Mouse (Mus musculus): ENCODE data around the gene Timm8a1.
"Not testable (repeated sequence)": the region's sequence is repeated elsewhere in the genome, so short reads cannot be mapped to it uniquely, and the experiment has no call there.

The Timm8a1 gene

GRCm38 (mm10) chrX:134541145-134541954 is at the start of gene Timm8a1:
Gene Timm8a1, minus strand, starts transcription at chrX:134541865.
- in situ Hi-C loops (cut with MboI; ENCODE audit: low sequenced_read_pairs) = no loop called here

DNA sequence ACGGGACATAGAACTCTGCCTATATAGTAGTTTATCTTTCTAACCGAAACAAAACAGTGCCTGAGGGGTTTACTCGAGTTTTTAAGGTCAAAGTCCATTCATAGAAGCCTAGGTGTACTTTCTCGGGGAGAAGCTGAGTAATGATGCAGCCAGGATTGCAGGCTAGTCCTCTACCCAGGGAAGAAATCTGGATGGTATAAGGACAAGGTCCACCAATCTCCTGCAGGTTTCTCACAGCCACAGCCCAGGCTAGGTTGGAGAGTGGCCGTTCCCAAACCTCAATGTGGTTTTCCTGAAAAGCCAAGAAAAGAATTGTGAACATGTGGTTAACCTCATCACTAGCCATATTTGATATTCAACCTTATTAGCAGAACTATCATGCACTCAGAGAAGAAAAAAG is 48.2 kb upstream of the Timm8a1 start:
- in situ Hi-C loops (cut with MboI; ENCODE audit: low sequenced_read_pairs) = no loop called here

DNA sequence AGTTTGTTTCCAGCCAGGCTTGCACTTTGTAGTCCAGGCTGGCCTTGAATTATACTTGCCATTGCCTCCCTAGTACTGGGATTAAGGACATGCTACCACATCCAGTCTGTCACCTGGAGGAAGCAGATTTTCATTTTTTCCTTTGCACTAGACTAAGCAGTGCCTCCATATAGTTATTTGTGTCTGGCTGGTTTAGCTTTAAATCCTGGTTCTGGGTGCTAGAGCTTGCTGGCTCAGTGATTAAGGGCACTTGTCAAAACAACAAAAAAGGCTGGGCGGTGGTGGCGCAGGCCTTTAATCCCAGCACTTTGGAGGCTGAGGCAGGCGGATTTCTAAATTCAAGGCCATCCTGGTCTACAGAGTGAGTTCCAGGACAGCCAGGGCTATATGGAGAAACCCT is 47.3 kb upstream of the Timm8a1 start:
- in situ Hi-C loops (cut with MboI; ENCODE audit: low sequenced_read_pairs) = no loop called here

- in situ Hi-C loops (cut with MboI; ENCODE audit: low sequenced_read_pairs) = no loop called here
These were observed 46.6 kb upstream of the Timm8a1 start for GRCm38 (mm10) chrX:134588261-134588660.

GRCm38 (mm10) chrX:134586447-134586846 is 44.8 kb upstream of the Timm8a1 start:
- in situ Hi-C loops (cut with MboI; ENCODE audit: low sequenced_read_pairs) = no loop called here

DNA sequence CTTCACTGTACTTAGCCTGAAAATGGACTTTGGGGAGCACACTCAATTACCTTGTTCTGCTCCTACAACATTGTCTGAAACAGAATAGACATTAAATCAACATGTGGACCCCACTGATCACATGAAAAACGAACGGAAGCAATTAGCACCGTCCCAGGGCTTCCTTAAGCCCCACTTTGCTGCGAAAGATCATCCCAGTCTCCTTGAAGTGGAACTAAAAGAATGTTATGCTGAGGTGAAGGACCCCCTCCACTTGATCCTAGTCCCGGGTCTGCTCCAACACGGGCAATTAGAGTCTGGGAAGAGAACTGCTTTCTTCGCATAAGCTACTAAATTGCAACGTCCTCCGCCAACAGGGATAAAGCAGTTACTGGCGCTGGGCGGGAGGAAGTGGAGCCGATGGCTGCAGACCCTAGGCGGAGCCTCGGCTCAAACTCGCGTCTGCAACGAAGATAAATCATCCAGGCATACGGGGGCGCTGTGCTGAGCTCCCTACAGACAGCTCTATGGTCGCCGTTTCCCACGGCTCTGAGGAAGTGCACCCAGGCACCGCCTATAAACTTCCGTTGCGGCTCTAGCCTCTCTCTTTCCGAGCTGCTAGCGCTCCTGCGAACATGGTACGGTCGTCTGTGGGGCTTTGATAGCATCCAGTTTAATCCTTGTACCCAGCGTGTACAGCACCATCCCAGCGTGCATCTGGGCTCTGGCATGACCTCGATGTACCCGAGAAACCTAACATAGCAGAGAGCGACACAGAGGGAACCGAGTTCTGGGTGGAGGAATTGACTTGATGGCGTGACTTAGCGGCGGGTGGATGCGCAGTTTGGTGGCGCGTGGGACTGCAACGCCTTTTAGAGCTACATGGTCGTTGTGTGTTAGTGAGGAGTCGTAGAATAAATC is 43.7 kb upstream of the Timm8a1 start, which contains the start of gene Rpl36a:
TSS of gene Rpl36a (plus strand) at position 552 of the 900 bp plus-strand sequence.
- in situ Hi-C loops (cut with MboI; ENCODE audit: low sequenced_read_pairs) = no loop called here

DNA sequence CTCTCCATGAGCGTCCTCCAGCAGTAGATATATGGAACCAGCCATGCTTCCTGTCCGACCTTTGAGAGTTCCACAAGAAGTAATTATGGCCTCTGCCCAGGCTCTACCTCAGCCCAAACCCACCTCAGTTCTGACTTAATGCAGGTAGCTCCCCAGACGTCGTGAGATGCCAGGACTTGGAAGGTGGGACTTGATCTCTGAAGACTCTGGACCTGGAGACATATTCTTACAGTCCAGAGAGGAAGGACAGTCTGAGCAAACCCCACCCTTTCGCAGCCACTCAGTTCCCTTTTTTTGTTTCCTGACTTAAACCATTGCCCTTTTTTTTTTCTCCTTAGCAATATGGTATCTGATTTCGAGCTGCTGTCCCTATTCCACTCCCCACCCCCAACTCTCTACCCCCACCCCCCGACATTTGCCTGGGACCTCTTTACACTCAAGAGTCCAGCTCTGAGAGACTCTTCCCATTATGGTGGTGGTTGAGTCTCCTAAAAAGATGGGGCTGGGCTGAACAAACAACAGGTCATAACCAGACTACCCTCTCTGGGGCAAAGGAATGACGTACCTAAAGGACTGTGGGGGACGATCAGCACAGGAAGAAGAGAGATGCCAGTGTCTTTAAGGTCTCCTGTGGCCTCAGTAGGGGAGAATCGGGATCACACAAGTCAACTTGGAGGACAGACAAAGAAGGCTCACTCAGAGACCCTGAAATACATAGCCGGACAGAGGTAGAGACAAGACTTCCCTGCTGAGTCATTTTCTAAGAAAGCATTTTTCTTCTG is 41.4 kb upstream of the Timm8a1 start, which contains the start of gene Btk:
TSS of gene Btk (minus strand) at position 683 of the 782 bp plus-strand sequence.
- in situ Hi-C loops (cut with MboI; ENCODE audit: low sequenced_read_pairs) = no loop called here

GRCm38 (mm10) chrX:134582270-134582669 is 40.6 kb upstream of the Timm8a1 start:
- in situ Hi-C loops (cut with MboI; ENCODE audit: low sequenced_read_pairs) = no loop called here

GRCm38 (mm10) chrX:134580528-134581305 is 39.1 kb upstream of the Timm8a1 start:
- in situ Hi-C loops (cut with MboI; ENCODE audit: low sequenced_read_pairs) = no loop called here

- in situ Hi-C loops (cut with MboI; ENCODE audit: low sequenced_read_pairs) = no loop called here
These were observed 36.2 kb upstream of the Timm8a1 start for GRCm38 (mm10) chrX:134577896-134578295.

DNA sequence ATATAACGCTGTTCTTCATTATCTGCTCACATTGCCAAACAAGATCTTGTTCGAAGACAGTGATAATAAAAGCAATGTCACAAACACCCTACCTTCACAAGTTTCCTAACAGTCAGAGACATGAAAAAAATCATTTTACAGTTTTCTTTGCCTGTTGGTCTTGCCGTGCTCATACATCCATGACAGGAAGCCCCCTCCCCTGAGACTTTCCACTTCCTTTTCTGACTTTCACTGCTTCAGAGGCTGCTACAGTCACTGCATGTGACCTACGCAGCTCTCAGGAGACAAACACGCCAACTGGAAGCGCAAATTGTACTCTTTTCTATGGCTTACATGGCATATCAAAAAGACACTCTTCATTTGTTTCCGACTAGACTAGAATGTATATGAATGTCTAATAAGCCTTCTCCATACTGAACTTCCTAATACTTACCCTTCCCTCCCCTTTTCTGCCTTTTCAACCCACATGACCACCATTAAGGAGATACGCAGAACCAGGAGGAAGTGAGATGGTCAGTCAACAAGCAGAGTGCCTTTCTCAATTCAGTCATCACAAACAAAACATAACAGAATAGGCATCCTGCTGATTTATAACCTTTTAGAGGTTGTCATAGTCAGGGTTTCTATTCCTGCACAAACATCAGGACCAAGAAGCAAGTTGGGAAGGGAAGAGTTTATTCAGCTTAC is 25.0 kb upstream of the Timm8a1 start:
- in situ Hi-C loops (cut with MboI; ENCODE audit: low sequenced_read_pairs) = no loop called here

DNA sequence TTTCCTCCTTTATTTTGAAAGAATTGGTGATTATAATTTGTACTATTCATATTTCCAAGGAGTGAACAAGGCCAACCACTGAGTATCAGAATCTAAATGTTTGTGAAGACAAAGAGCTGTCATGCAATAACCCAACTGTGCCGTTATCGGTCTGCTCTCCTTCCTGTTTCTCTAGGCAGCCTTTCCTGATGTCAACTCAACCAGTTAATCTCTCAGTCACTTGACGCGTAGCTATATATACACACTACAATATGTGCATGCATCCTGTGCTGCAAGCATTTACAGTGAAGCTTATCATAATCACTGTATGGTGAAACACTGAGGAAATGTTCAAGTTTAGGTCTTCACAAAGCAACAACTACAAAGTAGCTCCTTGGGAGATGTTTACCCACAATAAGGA is 22.7 kb upstream of the Timm8a1 start:
- in situ Hi-C loops (cut with MboI; ENCODE audit: low sequenced_read_pairs) = no loop called here

GRCm38 (mm10) chrX:134554425-134554824 is 12.8 kb upstream of the Timm8a1 start:
- in situ Hi-C loops (cut with MboI; ENCODE audit: low sequenced_read_pairs) = no loop called here

- in situ Hi-C loops (cut with MboI; ENCODE audit: low sequenced_read_pairs) = no loop called here
These were observed 11.7 kb upstream of the Timm8a1 start for GRCm38 (mm10) chrX:134553326-134553725.

DNA sequence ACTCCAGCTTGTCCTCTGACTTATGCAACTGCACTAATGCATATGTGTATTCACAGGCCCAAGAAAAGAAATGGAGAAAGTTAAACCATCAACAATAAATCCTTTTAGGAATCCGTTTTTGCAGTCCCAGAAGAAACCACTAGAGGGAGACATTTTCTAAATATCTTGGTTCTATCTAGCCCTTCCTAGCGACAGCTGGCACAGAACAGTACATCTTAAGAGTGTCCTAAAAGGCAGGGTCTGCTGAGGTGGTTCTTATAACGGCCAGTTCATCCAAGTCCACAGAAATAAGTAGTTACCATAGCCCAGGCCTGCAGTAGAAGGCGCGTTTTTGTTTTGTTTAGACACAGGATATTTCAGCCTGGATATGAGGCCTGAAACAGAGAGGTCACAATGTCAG is 9.2 kb upstream of the Timm8a1 start:
- in situ Hi-C loops (cut with MboI; ENCODE audit: low sequenced_read_pairs) = no loop called here

DNA sequence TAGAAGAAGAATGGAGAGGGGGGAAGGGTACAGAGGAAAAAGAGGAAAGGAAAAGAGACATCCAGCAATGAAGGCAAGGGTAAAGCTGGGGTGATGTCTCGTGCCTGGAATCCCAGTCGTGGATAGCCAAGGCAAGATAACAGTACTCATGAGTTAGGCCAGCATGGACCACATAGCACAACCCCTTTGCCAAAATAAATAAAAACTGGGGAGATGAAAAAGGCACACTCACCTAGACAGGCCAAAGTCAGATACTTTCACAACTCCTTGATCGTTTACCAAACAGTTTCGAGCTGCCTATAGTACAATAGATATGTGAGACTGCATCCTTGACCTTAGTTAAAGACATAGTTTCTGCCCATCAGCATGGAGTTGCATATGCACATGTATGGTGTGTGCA is 5.7 kb upstream of the Timm8a1 start:
- in situ Hi-C loops (cut with MboI; ENCODE audit: low sequenced_read_pairs) = no loop called here

GRCm38 (mm10) chrX:134541955-134542308 is 267 bp upstream of the Timm8a1 start:
- in situ Hi-C loops (cut with MboI; ENCODE audit: low sequenced_read_pairs) = no loop called here

DNA sequence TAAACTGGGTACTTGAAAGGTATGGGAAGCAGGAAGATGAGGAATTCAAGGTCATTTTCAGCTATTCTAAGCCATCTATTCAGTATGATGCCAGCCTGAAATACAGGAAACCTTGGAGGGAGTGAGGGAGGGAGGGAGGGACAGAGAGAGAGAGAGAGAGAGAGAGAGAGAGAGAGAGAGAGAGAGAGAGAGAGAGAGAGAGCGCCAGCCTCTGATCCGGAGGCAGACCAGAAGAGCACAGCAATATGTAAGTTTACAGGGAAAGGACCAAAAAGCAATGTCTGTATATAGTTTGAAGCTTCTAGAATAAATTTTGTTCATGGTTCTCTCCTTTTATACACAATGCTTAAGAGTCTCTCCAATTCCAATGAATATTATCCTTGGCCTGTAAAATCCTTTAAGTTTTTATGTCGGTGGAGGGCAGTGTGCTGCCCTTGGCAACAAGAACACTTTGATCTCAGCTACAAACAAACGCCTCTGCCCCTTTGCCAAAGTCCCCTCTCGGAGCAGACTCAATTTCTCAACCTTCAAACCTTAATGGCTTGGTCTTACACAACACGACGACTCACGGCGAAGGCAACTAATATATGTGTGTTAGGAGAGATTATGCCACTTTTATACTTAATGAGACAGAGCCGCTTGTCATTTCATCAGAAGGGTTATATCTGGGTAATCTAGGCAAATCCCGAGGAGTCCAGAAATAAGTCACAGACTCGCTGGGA is 1.1 kb downstream of the Timm8a1 start:
- in situ Hi-C loops (cut with MboI; ENCODE audit: low sequenced_read_pairs) = no loop called here

DNA sequence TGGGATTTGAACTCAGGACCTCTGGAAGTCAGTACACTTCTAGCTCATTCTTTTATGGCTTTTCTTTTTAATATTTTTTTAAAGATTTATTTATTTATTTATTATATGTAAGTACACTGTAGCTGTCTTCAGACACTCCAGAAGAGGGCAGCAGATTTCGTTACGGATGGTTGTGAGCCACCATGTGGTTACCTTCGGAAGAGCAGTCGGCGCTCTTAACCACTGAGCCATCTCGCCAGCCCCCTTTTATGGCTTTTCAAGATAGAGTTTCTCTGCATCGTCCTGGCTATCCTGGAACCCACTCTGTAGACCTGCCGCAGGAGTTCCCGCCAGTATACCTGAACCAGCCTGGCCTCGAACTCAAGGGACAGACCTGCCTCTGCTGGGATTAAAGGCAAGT is 1.9 kb downstream of the Timm8a1 start:
- in situ Hi-C loops (cut with MboI; ENCODE audit: low sequenced_read_pairs) = not testable (repeated sequence)

Measured in CH12F3 (cell line).